Mouse (Mus musculus) layer of hippocampus, adult 2 months (tissue): ENCODE results near the gene Prkag2. TPM values are rescaled to one million over a fixed set of nuclear protein-coding genes. Genes with fewer than 3 reads are reported as not detected.
"Not testable (repeated sequence)": the region's sequence is repeated elsewhere in the genome, so short reads cannot be mapped to it uniquely, and the experiment has no call there.

Experiments used
- DNase-seq, 2 experiments: peaks; one replicate each; pipeline ENCODE4 v3.0.0; 2022; ENCODE audit warnings: low spot score in 2 of 2
- H3K27ac ChIP-seq: fragments of 200-600 bp; 2 replicates; pipeline ENCODE4 v1.8.1; 2022
- H3K4me3 ChIP-seq: fragments of 200-600 bp; 2 replicates; pipeline ENCODE4 v1.8.1; 2022; ENCODE audit warnings: mild to moderate bottlenecking
- CTCF ChIP-seq: fragments of 200-600 bp; conservative IDR thresholded peaks from 2 replicates; pipeline ENCODE4 v1.8.1; 2022; ENCODE audit warnings: antibody characterized with exemption, mild to moderate bottlenecking, moderate library complexity
- total RNA-seq, 2 experiments: library from RNA; stranded (reverse); gene quantifications; 2 replicates each; pipeline ENCODE4 v1.2.3; 2021

Gene Prkag2
- total RNA-seq, 2 experiments from 2014 or later: 177 to 193 TPM

GRCm38 (mm10) chr5:24843103-24843475 is 257.4 kb downstream of the Prkag2 start:
- TF ChIP-seq CTCF: no peak
- H3K4me3 ChIP-seq: peak overlapping the region; percentile 76
- peak overlapping the region; percentile 100 for H3K27ac ChIP-seq
- peak in 1 of 2 experiments; percentile 48 for DNase-seq

GRCm38 (mm10) chr5:24842274-24843102 is 258.0 kb downstream of the Prkag2 start, which contains the start of gene Rheb:
Rheb (minus strand) TSS chr5:24842624.
- TF ChIP-seq CTCF: peak; percentile 35; the same call in 1 of the 2 replicates
- Histone ChIP-seq H3K27ac (peak within 1 kb of the TSS; percentile 100), H3K4me3 (peak within 1 kb of the TSS; percentile 76)
- peak; percentile 99 for DNase-seq

DNA sequence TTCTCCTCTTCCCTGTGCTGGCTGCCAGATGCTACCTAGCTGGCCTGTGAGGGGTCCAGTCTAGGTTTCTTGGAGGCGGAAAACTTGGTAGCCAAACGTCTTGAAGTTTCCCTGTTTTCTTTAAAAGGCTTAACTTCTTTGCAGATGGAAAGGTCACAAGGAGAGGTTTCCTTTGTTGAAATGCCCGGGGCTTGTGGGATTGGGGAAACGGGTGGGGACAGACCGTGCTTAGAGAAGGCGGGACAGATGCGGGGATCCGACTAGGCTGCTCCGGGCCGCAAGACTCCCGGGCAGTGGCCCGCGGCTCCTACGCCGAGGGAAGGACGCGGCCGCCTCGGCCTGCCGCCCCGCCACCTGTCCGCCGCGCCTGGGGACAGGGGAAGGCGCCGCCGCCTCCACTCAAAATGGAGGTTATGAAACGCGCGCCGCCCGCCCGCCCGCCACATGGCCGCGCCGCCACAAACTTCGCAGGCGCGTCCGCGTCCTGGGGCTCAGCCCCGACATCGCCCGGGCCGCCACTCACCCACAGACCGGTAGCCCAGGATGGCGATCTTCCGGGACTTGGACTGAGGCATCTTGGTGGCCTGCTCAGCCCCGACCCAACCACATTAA is 258.7 kb downstream of the Prkag2 start:
- H3K4me3 ChIP-seq: peak overlapping the region; percentile 76
- no peak for TF ChIP-seq CTCF
- H3K27ac ChIP-seq: peak overlapping the region; percentile 100
- peak in 1 of 2 experiments; percentile 51 for DNase-seq

DNA sequence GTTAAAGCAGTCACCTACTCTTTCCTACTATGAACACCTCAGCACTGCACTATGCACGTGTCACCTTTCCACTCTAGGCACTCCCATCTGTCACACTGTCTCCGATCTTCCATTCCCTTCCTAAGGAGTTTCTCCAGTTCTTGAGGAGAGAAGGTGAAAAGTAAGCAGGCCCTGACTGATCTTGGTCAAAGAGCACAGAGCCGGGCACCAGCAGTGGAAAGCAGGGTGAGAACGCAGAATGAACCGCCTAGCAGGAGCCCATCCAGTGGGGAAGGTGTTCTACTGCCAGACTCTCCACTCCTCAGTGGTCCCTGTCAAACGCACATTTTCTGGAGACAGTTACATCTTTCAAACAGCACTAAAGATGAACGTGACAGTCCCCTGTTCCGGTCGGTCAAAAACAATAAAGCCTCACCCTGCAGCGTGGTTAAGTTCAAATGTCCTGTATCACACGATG is 259.4 kb downstream of the Prkag2 start:
- H3K27ac ChIP-seq: peak overlapping the region; percentile 100
- no peak for DNase-seq
- no peak for TF ChIP-seq CTCF

DNA sequence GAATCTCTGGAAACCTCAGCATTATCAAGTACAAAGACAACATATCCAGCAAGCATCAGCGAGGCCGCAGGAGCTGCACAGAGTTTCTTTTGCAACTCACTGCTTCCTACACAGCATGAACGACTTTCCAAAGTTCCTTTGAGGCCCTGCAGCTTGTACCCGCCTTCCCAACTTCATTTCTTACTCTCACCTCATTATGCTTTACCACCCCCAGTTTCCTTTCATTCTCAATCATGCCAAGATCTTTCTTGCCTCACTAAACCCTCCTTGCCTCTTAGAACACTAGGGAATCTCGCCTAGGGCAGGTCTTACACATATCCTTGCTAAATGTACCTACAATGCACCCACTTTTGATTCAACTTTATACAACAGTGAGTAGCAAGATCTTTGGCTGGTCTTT is 266.0 kb downstream of the Prkag2 start:
- no peak for DNase-seq
- Histone ChIP-seq H3K27ac (no peak overlapping the region; the same call in 1 of the 2 replicates), H3K4me3 (no peak overlapping the region)
- no peak for TF ChIP-seq CTCF

More for the DNA sequence above, 259.4 kb downstream of the Prkag2 start:
- H3K4me3 ChIP-seq: peak overlapping the region; percentile 76

- Histone ChIP-seq H3K27ac (no peak overlapping the region), H3K4me3 (no peak overlapping the region)
- TF ChIP-seq CTCF: no peak
- DNase-seq: no peak
These were observed 268.5 kb downstream of the Prkag2 start for GRCm38 (mm10) chr5:24831912-24832311.

- no peak for DNase-seq
- no peak overlapping the region for H3K27ac ChIP-seq
- H3K4me3 ChIP-seq: no peak overlapping the region
- TF ChIP-seq CTCF: peak; percentile 28; the same call in 1 of the 2 replicates
These were observed 272.0 kb downstream of the Prkag2 start for GRCm38 (mm10) chr5:24828446-24828845.

- no peak overlapping the region for H3K4me3 ChIP-seq
- no peak for TF ChIP-seq CTCF
These were observed 273.3 kb downstream of the Prkag2 start for GRCm38 (mm10) chr5:24827173-24827572.

GRCm38 (mm10) chr5:24826056-24826770 is 274.2 kb downstream of the Prkag2 start:
- TF ChIP-seq CTCF: no peak
- DNase-seq: no peak
- H3K4me3 ChIP-seq: no peak overlapping the region
- H3K27ac ChIP-seq: no peak overlapping the region

More at GRCm38 (mm10) chr5:24827173-24827572, 273.3 kb downstream of the Prkag2 start:
- DNase-seq: no peak
- no peak overlapping the region for H3K27ac ChIP-seq

DNA sequence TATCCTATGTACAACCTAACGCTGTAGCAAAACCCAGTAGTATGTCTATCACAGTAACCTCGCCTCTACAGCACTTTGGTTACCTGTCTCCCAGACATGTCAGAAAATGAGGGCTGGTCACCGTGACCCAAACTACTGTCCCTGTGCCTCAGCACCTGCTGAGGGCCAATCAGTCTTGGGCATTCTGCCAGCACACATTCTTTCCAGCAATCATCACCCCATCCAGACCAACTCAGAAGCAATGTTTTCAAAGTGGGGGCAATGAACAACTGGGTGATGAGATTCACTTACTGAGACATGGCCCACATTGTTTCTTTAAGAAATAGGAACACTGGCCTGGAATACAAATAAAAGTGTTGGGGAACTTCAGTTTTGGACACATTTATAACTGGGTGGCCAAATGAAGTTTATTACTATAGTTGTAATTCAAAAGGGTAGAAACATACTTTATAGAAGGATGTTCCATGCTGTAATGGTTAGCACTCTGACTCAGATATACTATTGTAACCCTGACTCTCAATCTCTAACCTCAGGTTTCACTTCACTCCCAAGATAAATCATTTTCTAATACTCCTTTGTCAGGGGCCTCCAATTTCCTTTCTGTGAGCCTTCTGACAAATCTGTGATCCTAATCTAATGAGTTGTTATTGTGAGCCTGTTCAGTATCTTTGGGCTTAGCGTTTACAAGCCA is 274.9 kb downstream of the Prkag2 start:
- no peak for TF ChIP-seq CTCF
- no peak for DNase-seq
- no peak overlapping the region for H3K27ac ChIP-seq
- no peak overlapping the region for H3K4me3 ChIP-seq

DNA sequence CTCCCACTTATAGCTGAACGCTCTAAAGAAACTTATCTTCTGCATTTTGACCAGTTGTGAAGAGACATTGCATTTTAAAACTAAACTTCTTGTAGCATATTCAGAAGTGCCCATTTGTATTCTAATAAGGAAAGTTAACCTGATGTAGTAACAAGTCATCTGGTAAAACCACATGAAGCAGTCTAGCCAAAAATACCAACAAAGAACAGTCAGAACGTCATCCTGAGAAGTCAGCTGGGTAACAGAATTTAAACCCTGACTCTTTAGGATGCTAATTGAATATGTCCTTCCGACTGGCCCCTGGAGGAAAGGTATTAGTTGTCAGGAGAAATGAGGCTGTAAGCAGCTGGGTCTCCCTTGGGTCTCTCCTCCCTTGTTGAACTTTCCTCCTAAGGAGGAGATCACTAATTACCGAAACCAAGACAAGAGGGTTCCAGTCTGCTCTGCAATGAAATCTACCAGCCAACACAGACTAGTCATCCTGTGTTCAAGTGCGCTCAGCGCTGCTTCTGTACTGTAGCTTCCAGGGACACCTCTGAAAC is 276.5 kb downstream of the Prkag2 start:
- H3K27ac ChIP-seq: no peak overlapping the region
- no peak for TF ChIP-seq CTCF
- H3K4me3 ChIP-seq: no peak overlapping the region
- no peak for DNase-seq

- Histone ChIP-seq H3K27ac (no peak overlapping the region), H3K4me3 (no peak overlapping the region)
- TF ChIP-seq CTCF: no peak
- no peak for DNase-seq
These were observed 277.7 kb downstream of the Prkag2 start for GRCm38 (mm10) chr5:24822781-24823180.

DNA sequence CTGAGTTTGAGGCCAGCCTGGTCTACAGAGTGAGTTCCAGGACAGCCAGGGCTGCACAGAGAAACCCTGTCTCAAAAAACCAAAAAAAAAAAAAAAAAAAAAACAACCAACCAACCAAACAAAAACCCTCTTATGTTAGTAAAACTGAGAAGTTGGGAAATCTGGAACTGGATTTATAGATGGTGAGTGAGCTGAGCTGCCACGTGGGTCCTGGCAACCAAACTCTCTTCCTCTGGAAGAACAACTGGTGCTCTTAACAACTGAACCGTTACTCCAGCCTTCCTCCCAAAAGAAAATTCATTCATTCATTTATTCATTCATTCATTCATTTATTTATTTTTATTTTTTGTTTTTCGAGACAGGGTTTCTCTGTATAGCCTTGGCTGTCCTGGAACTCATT is 278.2 kb downstream of the Prkag2 start:
- H3K27ac ChIP-seq, DNase-seq, H3K4me3 ChIP-seq: not testable (repeated sequence)
